Mouse (Mus musculus) embryonic fibroblast, embryonic 13.5 days (primary cell): ENCODE results near the gene Sstr4. TPM values are rescaled to one million over a fixed set of nuclear protein-coding genes. Genes with fewer than 3 reads are reported as not detected.
A peak's percentile ranks its signal among the peaks of the same experiment; 100 is the strongest.

Experiments
- H3K27ac ChIP-seq: 2 replicates; pipeline ENCODE4 v1.5.1; 2012; ENCODE audit warnings: low read length, control low read depth, inconsistent platforms; ENCODE audit not compliant: insufficient read depth
- H3K4me1 ChIP-seq: 2 replicates; pipeline ENCODE4 v1.6.1; 2011; ENCODE audit warnings: low read length; ENCODE audit not compliant: control insufficient read depth, insufficient read depth
- H3K4me3 ChIP-seq: 2 replicates; pipeline ENCODE4 v1.5.1; 2011; ENCODE audit warnings: mild to moderate bottlenecking, control low read depth, low read length; ENCODE audit not compliant: insufficient read depth
- CTCF ChIP-seq: IDR thresholded peaks from 2 replicates; pipeline ENCODE4 v1.5.1; 2011; ENCODE audit warnings: mild to moderate bottlenecking, control low read depth, low read length, moderate library complexity, borderline replicate concordance; ENCODE audit not compliant: insufficient read depth
- POLR2A ChIP-seq: IDR thresholded peaks from 2 replicates; pipeline ENCODE4 v1.6.1; 2011; ENCODE audit warnings: low read depth, mild to moderate bottlenecking, control low read depth, low read length, moderate library complexity
- polyA plus RNA-seq: library from polyadenylated mRNA; stranded (reverse); fragments of >200 nt; gene quantifications from 2 replicates; pipeline ENCODE4 v1.2.4, GENCODE M21; 2011; ENCODE audit warnings: low read depth; ENCODE audit not compliant: missing spikeins, insufficient read length

The Sstr4 gene
- polyA plus RNA-seq, 1 experiment: 0.84 TPM

GRCm38 (mm10) chr2:148393149-148393548 lies 2.0 kb upstream of the Sstr4 start:
- H3K27ac ChIP-seq: no peak overlapping the region
- no peak overlapping the region for H3K4me3 ChIP-seq
- TF ChIP-seq POLR2A (no peak), CTCF (no peak)
- H3K4me1 ChIP-seq: peaks cover 11% of the 10 kb centered on the region

GRCm38 (mm10) chr2:148393846-148394245 lies 1.3 kb upstream of the Sstr4 start:
- H3K4me1 ChIP-seq: peaks cover 16% of the 10 kb centered on the region
- H3K27ac ChIP-seq: no peak overlapping the region
- no peak for TF ChIP-seq CTCF
- no peak for TF ChIP-seq POLR2A
- H3K4me3 ChIP-seq: no peak overlapping the region

DNA sequence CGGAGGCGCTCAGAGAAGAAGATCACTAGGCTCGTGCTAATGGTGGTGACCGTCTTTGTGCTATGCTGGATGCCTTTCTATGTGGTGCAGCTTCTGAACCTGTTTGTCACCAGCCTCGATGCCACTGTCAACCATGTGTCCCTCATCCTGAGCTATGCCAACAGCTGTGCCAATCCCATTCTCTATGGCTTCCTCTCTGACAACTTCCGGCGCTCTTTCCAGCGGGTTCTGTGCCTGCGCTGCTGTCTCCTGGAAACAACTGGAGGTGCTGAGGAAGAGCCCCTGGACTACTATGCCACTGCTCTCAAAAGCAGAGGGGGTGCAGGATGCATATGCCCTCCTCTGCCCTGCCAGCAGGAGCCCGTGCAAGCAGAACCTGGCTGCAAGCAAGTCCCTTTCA lies 1.1 kb downstream of the Sstr4 start:
- Histone ChIP-seq H3K27ac (no peak overlapping the region), H3K4me1 (peaks cover 19% of the 10 kb centered on the region), H3K4me3 (no peak overlapping the region)
- TF ChIP-seq CTCF: no peak
- no peak for TF ChIP-seq POLR2A

- TF ChIP-seq CTCF (no peak), POLR2A (no peak)
- H3K27ac ChIP-seq: peak overlapping the region; percentile 54
- no peak overlapping the region for H3K4me3 ChIP-seq
- H3K4me1 ChIP-seq: peaks cover 22% of the 10 kb centered on the region
Observed at GRCm38 (mm10) chr2:148397015-148397783, 2.1 kb downstream of the Sstr4 start.

GRCm38 (mm10) chr2:148397784-148398100 lies 2.6 kb downstream of the Sstr4 start:
- Histone ChIP-seq H3K27ac (peak overlapping the region; percentile 54), H3K4me3 (no peak overlapping the region), H3K4me1 (peaks cover 25% of the 10 kb centered on the region)
- TF ChIP-seq CTCF: no peak
- no peak for TF ChIP-seq POLR2A

- Histone ChIP-seq H3K4me1 (peaks cover 25% of the 10 kb centered on the region), H3K27ac (peak overlapping the region; percentile 74), H3K4me3 (no peak overlapping the region)
- TF ChIP-seq POLR2A (no peak), CTCF (no peak)
Observed at GRCm38 (mm10) chr2:148398901-148399685, 3.9 kb downstream of the Sstr4 start.

GRCm38 (mm10) chr2:148402227-148402626 lies 7.1 kb downstream of the Sstr4 start:
- H3K4me1 ChIP-seq: peaks cover 22% of the 10 kb centered on the region
- no peak overlapping the region for H3K27ac ChIP-seq
- TF ChIP-seq CTCF (no peak), POLR2A (no peak)
- no peak overlapping the region for H3K4me3 ChIP-seq

- H3K4me3 ChIP-seq: peak overlapping the region; percentile 37
- TF ChIP-seq POLR2A: no peak
- H3K4me1 ChIP-seq: peaks cover 14% of the 10 kb centered on the region
- no peak overlapping the region for H3K27ac ChIP-seq
Observed at GRCm38 (mm10) chr2:148404906-148405305, 9.8 kb downstream of the Sstr4 start.

DNA sequence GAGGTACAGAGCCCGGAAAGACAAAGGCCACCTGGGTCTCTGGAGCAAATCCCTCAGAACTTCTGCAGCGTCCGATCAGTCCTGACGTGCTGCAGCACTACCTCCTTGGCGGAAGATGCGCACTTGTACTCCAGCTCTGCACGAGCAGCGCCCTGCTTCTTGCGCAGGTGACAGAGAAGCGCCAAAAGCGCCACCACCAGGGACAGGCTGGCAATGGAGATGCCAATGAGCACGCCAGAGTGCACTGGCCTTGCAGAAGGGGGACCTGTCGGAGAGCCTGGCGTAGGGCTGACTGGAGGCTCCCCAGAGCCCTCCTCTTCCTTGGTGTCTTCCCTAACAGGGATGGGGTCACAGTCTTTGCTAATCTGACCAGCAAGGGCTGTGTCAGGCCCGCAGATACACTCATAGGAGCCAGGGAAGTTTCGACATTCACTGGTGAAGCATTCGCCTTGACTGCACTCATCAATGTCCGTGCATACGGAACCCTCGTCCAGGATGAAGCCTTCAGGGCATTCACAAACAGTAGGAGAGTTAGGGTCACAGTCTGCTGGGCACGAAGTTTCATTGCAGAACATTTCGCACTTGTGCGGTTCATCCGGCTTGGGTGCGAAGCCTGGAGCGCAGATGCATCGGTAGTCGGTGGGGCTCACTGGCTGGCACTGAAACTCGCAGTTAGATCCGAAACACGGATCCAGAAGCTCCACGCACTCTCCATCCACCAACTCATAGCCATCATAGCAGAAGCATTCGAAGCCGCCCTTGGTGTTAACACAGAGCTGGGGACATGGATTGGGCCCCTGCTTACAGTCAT lies 11.2 kb downstream of the Sstr4 start:
- H3K4me3 ChIP-seq: peak overlapping the region; percentile 31
- H3K27ac ChIP-seq: no peak overlapping the region
- peak; percentile 46; the same call in 1 of the 2 replicates for TF ChIP-seq CTCF
- TF ChIP-seq POLR2A: 0 out of 2 replicates have a peak, but pooled peaks have one; percentile 32
- H3K4me1 ChIP-seq: peaks cover 11% of the 10 kb centered on the region; the same call in 1 of the 2 replicates
